Mouse (Mus musculus): ENCODE data around the gene Rbpj.
A peak's percentile ranks its signal among the peaks of the same experiment; 100 is the strongest.
"Not testable (repeated sequence)": the region's sequence is repeated elsewhere in the genome, so short reads cannot be mapped to it uniquely, and the experiment has no call there.

Gene Rbpj

DNA sequence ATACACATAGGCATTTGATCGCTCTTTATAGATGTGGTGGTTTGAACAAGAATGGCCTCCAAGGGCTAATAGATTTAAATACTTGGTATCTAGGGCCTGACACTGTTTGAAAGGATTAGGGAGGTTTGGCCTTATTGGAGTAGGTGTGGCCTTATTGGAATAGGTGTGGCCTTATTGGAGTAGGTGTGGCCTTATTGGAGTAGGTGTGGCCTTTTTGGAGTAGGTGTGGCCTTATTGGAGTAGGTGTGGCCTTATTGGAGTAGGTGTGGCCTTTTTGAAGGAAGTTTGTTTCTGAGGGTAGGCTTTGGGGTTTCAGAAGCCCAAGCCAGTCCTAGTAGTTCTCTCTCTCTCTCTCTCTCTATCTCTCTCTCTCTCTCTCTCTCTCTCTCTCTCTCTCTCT, 84.4 kb downstream of the Rbpj start:
- DNase-seq (ENCODE audit: low spot score in 2 of 2), result not testable (repeated sequence)

DNA sequence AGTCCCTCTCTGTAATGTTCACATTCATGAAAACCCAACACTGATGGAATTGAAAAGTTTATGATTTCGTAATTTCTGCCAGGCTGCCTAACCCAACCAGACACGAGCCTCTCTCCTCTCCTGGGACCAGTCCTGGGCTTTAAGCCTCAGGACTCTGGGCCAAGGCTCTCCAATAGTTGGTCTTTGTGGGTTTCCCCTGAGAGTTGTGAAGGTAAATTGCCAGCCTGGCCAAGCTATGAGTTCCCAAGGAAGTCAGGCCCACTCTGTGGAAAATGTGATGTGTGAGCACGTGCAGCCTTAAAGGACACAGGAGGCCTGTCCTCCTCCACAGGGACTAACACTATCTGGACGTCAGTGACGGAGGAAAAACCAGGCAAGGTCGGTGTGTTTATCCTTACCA, 85.4 kb downstream of the Rbpj start:
- no peak for DNase-seq (ENCODE audit: low spot score in 2 of 2)

DNA sequence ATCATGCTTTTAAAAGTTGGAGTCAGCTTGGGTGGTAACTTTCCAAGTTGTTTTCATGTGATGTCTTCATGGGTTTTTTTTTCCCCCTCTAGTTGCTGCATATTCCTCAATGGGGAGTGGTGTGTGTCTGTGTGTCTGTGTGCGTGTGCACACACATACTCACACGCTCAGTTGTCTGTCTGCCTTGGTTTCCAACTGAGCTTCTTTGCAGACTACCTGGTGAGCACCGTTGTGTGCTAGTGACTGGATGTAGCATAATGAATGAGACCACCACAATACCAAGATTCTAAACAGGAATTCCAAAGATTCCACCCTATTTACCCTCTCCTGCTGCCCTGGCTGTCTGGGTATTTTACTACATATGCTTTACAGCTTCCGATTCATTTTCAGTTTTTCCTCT, 86.0 kb downstream of the Rbpj start:
- no peak for DNase-seq (ENCODE audit: low spot score in 2 of 2)

DNA sequence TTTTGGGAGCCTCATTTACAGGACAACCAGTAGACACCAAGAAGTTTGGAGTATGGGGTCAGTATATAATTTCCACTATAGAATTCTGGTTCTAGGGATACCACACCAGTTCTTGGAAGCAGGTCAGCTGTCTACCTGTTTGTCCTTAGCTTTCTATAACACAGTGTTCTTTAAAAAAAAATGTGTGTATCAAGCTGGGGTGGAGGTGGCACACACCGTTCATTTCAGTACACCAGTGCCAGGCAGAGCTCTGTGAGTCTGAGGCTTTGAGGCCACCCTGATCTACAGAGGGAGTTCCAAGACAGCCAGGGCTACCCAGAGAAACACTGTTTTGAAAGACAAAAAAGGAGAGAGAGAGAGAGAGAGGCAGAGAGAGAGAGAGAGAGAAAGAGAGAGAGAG, 87.3 kb downstream of the Rbpj start:
- no peak for DNase-seq (ENCODE audit: low spot score in 2 of 2)

DNA sequence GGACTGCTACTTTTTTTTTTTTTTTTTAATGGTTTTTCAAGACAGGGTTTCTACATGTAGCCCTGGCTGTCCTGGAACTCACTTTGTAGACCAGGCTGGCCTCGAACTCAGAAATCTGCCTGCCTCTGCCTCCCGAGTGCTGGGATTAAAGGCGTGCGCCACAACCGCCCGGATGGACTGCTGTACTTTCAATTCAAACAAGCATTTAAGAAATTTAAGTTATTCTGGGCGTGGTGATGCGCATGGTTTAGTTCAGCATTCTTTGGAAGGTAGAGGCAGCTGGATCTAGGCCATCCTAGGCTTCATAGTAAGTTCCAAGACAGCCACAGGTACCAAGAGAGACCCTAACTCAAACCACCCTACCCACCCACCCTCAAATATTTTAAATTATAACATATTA, 88.2 kb downstream of the Rbpj start:
- DNase-seq (ENCODE audit: low spot score in 2 of 2), result no peak

DNA sequence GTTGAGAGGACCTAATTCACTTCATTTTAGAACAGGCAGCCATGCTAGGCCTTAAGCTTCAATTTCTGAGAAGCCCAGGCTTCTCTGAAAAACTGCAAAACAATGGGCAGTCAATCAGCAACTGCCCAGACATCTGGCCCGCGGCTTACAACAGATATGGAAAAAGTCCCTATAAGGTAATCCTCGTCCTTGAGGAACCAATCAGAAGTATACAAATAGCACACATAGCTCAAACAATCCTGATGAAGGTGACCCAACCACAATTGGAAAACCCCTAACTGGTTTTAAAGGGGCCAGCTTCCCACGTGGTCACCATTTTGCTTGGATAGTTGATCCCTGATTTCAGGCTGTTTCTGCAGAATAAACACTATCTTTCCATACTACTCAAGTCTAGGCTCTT, 89.0 kb downstream of the Rbpj start:
- DNase-seq (ENCODE audit: low spot score in 2 of 2), result no peak

DNA sequence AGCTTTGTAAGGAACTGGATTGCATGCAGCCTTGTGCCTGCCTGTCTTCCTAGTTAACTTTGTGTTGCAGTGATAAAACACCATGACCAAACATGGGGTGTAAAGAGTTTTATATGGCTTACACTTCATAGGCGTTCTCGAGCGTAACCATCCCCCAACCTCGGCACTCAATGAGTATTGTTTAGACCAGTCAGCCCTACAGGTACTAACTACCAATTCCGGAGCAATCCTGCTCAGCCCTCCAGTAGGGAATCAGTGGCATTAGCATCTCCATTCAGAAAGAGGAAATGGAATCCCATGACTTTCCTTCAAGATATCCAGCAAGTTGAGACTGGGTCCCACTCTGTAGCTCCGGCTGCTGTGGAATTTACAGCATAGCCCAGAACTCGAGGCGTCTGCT, 89.5 kb downstream of the Rbpj start:
- DNase-seq (ENCODE audit: low spot score in 2 of 2), result no peak

DNA sequence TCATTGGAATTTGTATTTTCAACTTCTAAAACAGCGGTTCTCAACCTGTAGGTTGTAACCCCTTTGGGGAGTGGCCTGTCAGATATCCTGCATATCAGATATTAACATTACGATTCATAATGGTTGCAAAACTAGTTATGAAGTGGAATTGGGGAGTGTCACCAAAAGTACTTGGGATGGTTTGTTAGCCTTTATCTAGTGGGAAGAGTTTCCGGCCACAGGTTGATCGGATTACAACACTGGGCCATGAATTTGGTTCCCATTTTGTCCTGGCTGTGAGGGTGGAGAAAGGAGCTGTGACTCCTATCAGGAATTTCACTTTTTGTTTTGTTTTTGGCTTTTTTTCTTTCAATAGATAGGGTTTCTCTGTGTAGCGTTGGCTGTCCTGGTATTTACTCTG, 90.0 kb downstream of the Rbpj start:
- no peak for DNase-seq (ENCODE audit: low spot score in 2 of 2)

DNA sequence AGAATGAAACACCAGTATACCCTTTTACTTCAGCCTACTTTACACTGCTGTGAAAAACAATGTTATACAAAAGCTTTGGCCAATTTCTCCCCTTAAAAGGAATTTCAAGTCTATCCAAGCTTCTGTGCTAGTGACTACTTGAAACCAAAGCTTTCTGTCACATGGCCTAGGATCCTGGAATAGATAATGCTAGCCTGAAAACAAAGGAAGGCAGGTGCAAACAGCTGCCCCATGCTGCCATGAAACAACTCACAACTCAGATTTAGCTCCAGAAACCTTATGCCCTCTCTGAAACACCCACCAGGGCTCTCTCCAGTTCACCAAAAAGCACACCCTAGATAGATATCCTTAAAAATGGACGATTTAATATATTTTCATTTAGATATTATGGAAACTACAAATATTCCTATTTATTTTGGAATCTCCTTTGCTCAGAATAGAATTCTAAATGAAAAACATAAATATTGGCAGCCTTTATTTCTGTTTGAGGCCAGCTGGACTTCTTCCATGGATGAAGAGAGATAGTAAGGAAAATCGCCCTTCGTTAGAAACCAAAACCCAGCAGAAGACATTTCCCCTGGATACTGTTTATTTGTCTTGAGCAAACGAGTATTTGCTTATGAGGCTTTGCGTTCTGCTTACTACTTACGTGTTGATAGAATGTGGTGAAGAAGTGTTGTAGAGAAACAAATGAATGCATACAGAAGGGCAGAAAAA, 91.8 kb downstream of the Rbpj start:
- no peak for DNase-seq (ENCODE audit: low spot score in 2 of 2)

DNA sequence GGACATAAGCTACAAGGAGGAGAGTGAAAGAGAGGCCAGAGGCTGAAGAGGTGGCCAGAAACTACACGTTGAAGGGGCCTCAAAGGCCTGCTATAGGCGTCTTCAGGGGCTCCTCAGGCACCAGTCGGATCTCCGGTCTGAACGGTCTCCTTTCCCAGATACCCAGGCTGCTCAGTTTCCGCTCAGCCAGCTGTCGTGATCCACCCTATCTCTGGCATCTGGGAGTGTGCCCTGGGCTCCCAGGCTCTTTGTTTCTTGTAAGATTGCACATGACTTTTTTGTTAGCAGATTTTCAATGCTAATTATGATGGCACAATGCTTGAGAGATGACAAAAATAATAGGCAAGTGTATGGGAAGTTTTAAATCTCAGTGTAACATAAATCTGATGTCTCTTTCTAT, 95.2 kb downstream of the Rbpj start:
- DNase-seq (ENCODE audit: low spot score in 2 of 2), result no peak

DNA sequence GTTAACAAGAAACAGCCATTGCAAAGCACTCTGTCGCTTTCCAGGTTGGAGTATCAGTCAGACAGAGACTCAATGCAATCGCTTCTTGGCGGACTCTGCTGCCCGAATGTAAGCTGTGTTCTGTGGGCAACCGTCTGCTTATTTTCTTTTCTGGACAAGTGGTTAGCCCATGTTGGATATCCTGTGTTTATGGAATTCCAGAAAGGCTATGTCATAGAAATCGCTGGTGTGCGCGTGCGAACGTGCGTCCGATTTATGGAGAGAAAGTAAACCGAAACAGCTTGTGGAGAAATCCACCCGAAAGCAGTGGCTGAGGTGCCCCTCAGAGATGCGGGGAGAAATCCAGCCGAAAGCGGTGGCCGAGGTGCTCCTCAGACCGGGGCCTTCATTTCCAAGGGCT, 98.4 kb downstream of the Rbpj start:
- DNase-seq (ENCODE audit: low spot score in 2 of 2), result no peak

DNA sequence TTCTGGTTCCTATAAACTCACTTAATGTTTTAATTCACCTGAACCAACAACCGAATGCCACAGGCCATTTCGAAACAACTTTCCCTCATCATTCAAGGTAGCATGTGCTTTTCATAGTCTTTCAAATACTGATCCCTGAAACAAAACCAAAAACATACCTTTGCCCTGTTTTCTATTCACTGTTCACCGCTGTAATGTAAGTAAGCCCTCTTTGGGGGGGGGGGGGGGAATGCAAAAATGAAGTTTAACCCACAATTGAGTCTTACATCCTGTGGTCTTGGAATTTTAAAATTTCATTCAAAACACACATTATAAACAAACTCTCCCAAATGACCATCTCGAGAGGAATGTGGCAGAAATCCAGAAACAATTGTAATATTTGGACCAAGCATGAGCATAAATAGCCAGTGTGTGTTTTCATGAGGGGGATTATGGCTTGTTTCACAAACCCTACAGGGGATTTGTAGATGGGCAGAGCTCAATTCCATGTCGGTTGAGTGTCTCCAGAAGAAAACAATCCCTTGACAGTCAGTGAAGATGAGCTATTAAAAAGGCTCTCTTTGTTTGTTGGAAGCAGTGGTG, 99.4 kb downstream of the Rbpj start:
- no peak for DNase-seq (ENCODE audit: low spot score in 2 of 2)

DNA sequence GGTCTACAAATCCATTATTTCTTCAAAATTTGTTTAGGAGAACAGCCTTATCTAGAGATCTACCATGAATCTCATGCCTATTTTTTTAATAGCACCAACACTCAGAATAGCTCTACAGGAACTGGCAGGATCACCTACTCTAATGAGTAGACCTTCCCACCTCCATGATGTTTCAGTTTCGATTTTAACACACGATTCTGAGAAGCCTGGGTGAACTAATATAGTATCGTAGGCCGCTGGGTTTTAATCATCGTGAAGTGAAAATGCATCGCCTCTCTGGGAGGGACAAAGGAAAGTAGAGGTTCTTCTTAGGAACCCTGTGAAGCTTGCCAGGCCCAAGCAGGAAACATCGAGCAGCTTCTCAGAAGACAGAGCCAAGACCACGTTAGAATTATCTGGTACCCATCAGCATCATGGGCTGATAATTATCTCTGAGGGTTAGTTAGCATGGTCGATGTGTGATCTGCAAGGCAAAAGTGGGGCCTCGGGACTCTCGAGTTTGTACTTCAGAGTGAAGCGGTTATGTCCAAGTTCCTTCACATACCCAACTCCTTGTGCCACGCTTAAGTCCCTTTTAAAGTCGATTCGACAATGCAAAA, 100.6 kb downstream of the Rbpj start:
- DNase-seq (ENCODE audit: low spot score in 2 of 2), result no peak

DNA sequence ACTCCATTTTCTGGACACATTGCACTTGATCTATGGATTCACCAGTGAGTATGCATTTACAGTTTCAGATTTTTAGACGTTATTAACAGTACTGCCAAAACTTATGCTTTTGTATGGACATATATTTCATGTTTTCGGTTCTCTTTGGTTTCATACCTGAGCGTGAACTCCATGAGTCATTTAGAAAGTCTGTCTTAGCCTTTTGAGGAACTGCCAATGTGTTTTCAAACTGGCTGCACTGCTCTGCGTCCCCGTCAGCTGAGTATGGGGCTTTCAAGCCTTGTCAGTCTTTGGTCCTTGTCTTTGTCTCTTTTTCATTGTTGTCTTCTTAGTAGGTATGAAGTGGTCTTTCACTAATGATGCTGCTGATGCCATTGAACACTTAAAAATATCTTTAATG, 106.5 kb downstream of the Rbpj start:
- DNase-seq (ENCODE audit: low spot score in 2 of 2), result no peak

DNA sequence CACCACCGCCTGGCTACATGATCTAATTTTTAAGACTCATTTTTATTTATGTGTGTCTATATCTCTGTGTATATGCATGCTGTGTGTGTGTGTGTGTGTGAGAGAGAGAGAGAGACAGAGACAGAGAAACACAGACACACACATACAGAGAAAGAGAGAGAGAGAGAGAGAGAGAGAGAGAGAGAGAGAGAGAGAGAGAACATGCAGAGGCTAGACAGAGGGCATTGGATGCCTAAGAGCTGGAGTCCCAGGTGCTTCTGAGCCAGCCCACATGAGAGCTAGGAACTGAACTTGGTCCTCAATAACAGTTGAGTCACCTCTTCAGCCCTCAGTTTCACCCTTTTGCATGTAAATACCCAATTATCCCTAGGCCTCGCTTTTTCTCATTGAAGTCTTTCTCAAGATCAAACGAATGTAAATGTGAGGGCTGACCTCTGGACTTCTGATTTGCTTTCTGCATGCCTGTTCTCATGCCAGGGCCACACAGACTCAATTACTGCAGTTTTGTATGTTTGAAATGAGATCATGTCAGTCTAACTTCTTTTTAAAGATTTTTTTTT, 109.0 kb downstream of the Rbpj start:
- DNase-seq (ENCODE audit: low spot score in 2 of 2), result no peak

DNA sequence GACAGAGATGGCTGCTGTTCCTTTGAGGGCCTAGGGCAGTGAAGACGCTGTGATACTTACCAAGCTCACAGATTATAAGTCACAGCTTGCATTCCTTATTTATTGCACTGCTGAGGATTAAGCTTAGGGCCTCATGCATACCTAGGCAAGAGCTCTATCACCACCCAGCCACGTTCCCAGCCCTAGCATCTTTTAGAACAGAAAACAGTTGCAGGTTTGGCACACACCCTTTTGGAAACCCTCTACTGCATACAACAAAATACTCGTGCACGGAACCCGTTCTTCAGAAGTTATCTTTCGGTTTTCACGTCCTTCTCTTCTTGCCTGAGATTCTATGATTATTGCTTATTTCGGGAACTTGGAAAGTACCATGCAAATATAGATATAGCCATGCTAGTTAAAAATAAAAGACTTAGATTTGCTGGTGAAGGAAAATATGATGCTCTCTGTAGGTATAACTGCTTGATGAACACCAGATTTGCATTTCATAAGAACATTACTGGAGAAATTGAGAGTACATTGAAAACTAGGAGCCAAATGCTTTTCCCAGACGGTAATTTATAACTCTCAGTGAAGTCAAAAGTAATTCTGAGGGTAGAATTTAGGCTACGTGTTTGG, 111.4 kb downstream of the Rbpj start:
- no peak for DNase-seq (ENCODE audit: low spot score in 2 of 2)

DNA sequence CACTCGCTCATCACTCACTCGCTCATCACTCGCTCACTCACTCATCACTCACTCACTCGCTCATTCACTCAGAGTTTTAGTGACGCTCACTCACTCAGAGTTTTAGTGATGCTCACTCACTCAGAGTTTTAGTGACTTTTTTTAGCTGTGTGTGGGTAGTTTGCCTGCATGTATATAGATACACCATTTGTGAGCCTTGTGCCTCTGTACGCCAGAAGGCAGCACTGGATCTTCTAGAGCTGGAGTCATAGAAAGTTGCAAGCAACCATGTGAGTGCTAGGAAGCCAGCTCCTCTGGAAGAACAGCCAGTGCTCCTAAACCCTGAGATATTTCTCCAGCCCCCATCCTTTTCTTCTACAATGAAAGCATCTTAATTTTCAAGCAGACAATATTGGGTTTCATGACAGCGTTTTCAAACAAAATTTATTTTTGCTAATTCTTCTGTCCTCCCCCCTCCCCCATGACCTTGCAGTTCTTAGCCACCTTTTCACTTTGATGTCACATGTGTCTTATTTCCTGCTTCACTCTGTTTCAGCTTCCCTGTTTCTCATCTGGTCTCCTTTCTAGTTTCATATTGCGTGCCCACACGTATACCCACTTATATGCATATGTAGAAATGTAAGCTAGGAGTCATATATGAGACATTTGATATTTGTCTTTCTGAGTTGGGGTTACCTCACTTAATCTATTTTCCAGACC, 118.3 kb downstream of the Rbpj start:
- no peak for DNase-seq (ENCODE audit: low spot score in 2 of 2)

DNA sequence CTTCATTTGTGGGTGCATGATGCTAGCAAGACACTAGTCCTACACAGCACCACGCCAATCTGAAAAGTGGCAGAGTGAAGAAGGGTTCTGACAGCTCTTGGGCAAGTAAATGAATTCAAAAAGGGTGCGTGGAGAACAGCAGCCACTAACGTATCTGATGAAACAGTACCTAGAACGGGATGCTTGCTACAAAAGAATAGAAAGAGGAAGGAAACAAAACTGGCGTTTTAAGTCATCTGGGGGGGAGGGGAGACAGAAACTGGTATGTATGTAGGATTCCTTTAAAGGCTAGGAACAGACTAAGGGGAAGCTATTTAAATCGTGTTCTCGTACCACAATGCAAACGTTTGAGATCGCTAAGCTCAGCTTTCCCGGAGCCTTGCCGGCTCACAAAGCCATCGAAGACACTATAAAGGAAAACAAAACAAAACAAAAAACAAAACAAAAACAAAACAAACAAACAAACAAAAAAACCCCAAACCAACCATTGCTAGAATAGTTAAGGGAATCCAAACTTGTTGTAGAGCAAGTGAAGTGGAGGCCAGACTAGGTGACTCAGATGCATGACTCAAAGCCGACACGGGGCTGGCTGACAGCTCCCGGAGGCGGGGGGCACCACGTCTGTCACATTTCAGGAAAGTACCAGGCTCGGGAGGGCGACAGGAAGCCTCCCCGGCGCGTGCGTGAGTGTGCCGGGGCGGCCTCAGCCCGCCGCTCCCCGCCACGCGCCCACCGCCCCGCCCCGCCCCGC, 122.6 kb downstream of the Rbpj start:
- peak; percentile 27 to 43 for DNase-seq (ENCODE audit: low spot score in 2 of 2)

DNA sequence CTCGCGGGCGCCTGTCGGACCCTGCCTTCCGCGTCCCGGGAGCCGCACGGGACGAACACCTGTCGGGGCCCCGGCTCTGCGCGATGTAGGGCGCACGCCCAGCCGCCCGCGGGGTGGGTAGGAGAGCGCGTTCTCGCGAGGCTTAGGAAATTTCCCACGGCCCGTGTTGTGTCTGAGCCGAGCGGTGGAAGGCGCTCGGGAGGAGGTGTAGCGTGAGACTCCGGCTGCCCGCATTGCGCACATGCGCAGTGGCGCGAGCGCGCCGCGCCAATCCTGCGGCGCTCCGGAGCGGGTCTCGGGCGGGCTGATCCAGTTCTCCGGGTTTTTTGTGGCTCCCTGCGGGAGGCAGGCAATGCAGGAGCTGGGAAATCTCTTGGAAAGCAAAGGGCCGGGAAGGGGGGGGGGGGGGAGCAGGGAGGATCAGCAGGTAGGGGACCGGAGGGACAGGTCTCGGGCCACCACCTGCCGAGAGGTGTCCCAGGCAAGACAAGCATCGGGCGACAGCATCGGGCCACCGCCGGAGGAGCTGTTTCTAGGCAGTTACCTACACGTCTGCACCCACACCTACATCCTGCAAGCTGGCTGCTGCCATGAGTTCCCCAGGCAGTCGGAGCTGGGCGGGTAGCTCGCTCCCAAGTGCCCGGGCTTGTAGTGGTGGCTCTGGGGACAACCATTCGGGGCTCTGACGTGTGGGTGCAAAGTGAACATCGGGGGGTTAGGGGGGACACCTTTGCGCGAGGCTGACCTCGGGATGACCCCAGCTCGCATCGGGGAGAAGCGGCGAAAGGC, 123.4 kb downstream of the Rbpj start:
- peak; percentile 98 for DNase-seq (ENCODE audit: low spot score in 2 of 2)

DNA sequence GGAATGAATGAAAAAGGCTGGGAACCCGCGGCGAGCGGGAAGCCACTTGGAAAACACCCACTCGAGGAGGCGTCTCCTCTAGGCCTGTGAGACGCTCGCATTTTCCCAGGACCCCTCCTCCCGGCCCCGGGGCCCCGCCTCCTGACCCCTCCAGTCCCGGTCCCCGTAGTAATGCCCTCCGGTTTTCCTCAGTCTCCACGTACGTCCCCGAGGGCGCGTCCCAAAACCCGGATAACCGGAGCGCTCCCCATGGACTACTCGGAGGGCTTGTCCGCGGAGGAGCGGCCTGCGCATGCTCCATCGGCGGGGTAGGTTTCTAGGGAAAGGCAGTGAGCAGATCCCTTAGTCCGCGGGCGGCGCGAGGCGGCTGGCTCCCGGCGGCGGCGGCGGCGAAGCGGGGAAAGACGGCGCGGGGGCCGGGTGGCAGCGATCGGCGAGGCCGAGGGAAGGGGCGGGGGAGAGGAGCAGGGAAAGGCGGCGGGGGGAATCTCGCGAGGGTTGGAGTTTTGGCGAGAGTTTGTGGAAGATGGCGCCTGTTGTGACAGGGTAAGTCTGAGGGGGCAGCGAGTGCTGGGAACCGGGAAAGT, 124.3 kb downstream of the Rbpj start:
- DNase-seq (ENCODE audit: low spot score in 2 of 2), result peak; percentile 99 to 100
